Mouse (Mus musculus) brain, embryonic 14.5 days (tissue): ENCODE data around the gene Bet1l.

Experiments used
- CTCF ChIP-seq: fragments of 200-500 bp; IDR thresholded peaks from 2 replicates; pipeline ENCODE4 v1.5.1; 2012; ENCODE audit warnings: inconsistent platforms, mild to moderate bottlenecking, moderate library complexity, borderline replicate concordance; ENCODE audit not compliant: insufficient read depth, insufficient read length; ENCODE audit errors: extremely low read depth
- POLR2A ChIP-seq: fragments of 200-500 bp; IDR thresholded peaks from 2 replicates; pipeline ENCODE4 v1.6.1; 2012; ENCODE audit warnings: mild to moderate bottlenecking, inconsistent platforms, borderline replicate concordance; ENCODE audit not compliant: poor library complexity, insufficient read depth, insufficient read length, severe bottlenecking; ENCODE audit errors: extremely low read depth

GRCm38 (mm10) chr7:140879355-140879754, 22.0 kb upstream of the Bet1l start:
- TF ChIP-seq POLR2A (no peak), CTCF (no peak)
